Mouse (Mus musculus) CD8-positive naive resting alpha-beta T cell, adult 2 months (primary cell): ENCODE data around the gene Dnaaf1.
A peak's percentile ranks its signal among the peaks of the same experiment; 100 is the strongest.

Experiments
- DNase-seq, 2 experiments: peaks; one replicate each; pipeline ENCODE4 v3.0.0; 2022; ENCODE audit warnings: low read depth in 2 of 2, low spot score in 2 of 2

Dnaaf1 gene

GRCm38 (mm10) chr8:119574437-119575365, at the start of gene Dnaaf1, which contains the start of gene Hsdl1:
Dnaaf1 (plus strand) TSS chr8:119575235.
Hsdl1 (minus strand) TSS chr8:119575183.
- peak; percentile 89 to 92 for DNase-seq

- DNase-seq = no peak
Measured at GRCm38 (mm10) chr8:119528762-119529161, 46.3 kb upstream of the Dnaaf1 start.

DNA sequence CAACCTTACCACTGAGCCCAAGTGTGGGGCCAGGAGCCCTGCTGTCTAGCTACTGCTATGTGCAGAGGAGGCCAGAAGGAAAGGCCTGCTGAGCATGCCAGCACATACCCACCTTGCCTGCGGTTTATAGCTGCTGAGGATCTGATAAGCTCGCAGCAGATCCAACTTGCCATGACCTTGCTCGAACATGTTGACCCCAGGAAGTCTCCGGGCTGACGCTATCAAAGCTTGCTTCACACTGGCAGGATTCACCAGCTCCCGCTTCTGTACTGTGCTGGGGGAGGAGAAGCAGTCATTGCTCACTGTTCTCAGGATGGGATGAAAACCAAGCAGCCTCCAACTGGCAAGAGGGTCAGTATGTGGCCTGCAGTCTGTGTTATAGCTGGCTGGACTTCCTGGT, 44.1 kb upstream of the Dnaaf1 start:
- no peak for DNase-seq

DNA sequence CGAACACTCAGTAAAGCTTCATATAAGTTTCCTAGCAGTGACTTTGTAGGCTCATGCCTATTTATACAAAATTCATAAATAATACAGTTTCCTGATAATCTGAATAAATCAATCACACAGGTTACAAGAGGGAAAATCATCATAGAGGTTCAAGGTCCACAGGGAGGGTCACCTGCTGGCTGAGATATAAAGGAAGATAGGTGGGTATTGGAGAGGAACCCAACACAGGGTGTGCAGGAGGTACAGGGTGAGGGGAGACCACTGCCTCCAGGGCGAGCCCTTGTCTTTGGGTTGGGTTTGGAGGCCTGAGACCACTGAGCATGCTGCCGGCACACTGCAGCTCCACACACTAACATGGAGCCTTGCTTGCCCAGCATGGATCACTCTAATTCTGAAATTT, 43.6 kb upstream of the Dnaaf1 start:
- DNase-seq = no peak

DNA sequence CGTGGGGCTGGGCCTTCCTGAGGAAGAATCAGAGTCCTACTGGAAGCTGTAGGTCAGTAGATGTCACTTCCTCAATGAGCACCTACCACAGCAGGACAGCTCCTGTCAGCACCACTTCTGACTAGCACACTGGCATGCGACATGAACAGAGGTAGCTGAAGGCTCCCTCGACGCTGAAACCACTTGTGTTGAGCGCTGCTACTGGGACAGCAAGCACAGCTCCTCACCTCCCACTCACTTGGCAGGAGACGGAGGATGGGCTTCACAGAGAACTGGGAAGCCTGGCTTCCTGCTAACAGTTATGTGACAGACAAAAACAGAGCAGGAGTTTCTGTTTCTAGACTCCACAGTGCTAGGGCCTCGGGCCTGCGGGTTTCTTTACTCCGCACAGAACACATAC, 43.1 kb upstream of the Dnaaf1 start:
- DNase-seq = no peak

DNA sequence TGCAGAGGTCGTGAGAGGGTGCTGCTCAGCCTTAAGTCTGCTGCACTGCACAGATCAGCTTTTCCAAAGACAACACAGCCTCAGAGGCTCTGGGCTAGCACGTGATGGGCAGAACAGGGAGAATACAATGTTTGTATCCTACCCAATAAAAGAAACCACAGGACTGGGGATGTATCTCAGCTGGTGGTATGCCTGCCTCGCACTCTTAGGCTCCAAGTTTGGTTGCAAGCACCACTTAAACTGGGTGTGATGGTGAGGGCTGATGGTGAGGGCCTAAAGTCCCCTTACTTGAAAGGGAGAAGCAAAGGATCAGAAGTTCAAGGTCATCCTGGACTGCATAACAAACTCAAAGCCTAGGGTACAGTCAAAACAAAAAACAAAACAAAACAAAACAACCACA, 30.4 kb upstream of the Dnaaf1 start:
- no peak for DNase-seq

- DNase-seq = no peak
Measured at GRCm38 (mm10) chr8:119545180-119545579, 29.9 kb upstream of the Dnaaf1 start.

DNA sequence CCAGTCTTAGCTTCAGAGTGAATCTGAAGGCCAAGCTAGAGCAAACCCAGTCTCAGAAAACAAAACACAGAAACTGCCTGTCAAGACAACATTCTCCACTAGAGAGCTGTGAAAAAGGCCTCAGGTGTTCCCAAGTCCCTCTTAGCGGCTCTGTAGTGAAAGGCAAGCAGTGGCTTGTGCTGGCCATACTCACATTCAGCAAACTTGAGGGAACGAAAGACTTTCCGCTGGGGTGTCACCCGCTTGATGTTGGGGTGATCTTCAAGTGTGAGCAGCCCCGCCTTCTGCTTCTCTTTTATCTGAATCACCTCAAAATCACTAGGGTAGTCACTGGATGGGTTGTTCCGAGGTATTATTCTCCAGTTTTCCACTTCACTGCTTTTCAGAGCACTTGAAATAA, 29.2 kb upstream of the Dnaaf1 start:
- DNase-seq = no peak

- DNase-seq = no peak
Measured at GRCm38 (mm10) chr8:119547019-119547691, 27.9 kb upstream of the Dnaaf1 start.

DNA sequence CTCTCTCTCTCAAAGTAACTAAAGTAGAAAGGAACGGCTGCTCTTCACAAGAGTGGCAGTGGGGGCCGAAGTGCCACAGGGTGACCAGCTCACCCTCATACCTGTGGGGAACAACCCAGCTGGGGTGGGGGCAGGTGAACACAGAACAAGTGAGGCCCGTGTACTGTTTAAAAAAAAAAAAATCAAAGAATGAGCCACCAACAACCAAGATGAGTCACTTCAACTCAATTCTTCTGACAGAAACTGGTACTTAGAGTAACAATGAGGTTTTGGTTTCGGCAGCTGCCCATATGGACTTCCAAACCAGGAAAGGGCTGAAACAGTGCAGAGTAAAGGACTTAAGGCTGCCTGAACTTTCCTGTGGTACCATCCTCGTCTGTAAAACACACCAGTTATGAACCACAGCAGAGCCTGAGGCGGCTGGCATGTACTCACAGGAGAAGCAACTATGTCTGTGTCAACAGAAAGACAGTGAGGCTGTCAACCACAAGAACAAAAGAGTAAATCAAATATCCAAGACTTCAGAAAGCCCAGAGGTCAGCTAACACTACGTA, 26.4 kb upstream of the Dnaaf1 start:
- no peak for DNase-seq

DNA sequence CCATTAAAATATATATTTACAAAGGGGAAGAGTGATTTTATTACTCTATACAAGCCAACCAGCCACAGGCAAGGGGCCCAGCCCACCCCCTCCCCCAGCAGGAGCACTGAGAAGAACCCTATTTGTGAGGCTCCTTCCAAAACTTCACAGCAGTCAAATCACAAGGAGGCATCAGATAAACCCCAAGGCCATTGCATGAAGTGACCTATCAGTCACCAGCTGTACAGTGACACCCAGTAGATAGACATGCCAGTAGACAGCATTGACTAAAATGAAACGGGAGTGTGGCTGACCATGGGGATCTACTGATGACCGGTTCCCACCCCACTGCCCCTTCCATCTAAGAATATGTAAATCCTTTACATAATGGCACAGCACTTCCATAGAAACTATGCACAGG, 22.1 kb upstream of the Dnaaf1 start:
- no peak for DNase-seq

GRCm38 (mm10) chr8:119555861-119556260, 19.2 kb upstream of the Dnaaf1 start:
- no peak for DNase-seq

DNA sequence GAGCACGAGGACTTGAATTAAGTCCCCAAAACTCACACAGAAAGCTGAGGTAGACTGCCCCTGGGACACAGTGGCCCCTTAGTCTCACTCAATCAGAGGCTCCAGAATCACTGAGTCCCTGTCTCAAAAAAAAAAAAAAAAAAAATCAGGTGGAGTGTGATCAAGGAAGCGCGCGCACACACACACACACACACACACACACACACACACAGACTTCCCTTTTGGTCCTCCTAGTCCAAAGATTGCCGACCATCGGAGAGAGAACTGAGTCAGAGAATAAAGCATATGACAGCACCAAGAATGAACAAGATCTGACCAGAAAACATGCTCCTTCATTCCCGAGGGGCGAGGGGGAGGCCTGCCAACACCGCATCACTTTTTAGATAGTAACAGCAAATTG, 17.9 kb upstream of the Dnaaf1 start:
- DNase-seq = no peak

- no peak for DNase-seq
Measured at GRCm38 (mm10) chr8:119557821-119558602, 17.0 kb upstream of the Dnaaf1 start.

- peak; percentile 99 for DNase-seq
Measured at GRCm38 (mm10) chr8:119558603-119559401, 16.2 kb upstream of the Dnaaf1 start, which contains the start of gene Mbtps1. Mbtps1 (minus strand) TSS chr8:119558735.

- DNase-seq = no peak
Measured at GRCm38 (mm10) chr8:119559402-119559720, 15.7 kb upstream of the Dnaaf1 start.

DNA sequence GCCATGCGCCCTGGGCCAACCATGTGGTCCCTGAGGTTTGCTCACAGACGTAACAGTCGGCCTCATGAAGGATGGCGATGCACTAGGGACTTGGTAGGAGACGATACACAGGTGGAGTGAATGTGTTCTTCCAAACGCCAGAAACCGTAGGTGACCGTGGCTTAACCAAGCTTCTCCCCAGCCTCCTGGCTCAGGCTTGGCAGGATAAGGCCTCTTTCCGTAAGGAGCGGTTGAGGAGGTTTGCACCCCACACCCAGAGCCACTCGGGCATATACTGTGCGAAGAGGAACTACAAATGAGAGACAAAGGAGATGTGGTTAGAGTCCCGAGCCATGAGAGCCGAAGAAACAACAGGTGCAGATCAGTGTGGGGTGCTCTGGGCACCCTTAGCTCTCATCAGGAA, 11.2 kb upstream of the Dnaaf1 start:
- no peak for DNase-seq

GRCm38 (mm10) chr8:119566367-119566766, 8.7 kb upstream of the Dnaaf1 start:
- no peak for DNase-seq

DNA sequence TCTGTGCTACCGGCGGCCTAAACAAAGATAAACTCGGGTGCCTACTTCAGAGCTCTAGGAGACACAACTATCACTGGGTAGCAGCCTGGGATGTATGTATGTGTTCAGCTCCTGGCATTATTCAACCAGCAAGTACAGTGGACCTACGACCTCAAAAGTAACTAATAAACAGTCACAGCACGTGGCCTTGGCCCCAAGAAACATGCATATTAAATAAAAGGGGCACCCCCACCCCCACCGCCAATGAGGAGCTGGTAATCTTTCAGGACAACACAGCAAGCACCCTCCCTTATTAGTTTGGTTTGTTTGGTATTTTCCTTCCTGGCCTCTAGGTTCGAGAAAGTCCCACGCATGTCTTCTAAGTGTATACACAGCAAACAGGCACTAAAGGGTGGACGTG, 6.8 kb upstream of the Dnaaf1 start:
- DNase-seq = no peak

DNA sequence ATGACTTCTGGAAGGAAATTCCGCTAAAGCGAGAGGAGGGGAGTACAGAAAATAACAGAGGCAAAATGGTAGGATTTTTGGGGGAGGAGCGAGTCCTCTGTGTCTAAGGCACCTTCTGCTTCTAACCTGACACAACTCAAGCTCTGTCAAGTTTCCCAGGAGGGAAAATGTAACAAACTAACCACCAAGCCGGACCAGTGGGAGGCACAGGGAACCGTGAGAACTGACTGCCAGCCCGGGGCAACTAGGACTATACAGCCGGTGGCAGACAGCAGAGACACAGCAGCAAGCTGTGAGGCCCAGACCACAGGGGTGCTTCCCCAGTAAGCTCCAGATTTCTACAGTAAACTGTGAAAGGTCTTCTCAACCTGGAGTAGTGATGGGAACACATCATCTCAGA, 6.1 kb upstream of the Dnaaf1 start:
- DNase-seq = no peak

- DNase-seq = peak; percentile 67 to 79
Measured at GRCm38 (mm10) chr8:119569881-119570280, 5.2 kb upstream of the Dnaaf1 start.
